Mouse (Mus musculus): ENCODE results near the gene Cmtm8. TPM values are rescaled to one million over a fixed set of nuclear protein-coding genes. Genes with fewer than 3 reads are reported as not detected.

Gene Cmtm8
- polyA plus RNA-seq, 1 experiment from 2014 or later: 17.9 TPM

DNA sequence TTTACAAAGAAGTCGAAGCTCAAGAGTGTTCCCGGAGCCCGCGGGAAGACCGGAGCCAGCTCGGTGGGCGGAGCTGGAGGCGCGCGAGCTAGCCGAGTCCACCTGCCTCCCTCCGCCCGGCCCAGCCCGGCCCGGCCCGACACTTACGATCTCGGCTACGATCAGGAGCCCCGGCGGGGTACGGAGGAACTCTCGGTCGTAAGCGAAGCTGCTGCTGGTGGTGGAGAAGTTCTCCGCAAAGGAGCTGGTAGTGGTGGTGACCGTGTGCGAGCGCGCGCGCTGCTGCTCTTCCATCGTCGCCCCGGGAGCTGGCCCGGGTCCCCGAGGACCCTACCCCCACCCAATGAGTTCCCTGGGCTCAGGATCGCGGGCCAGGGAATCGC, 331 bp downstream of the Cmtm8 start:
- H3K4me1 ChIP-seq: 0 out of 2 replicates have a peak, but pooled peaks cover 9% of the 10 kb centered on the region
- peak overlapping the region; percentile 56 for H3K4me3 ChIP-seq
- H3K27ac ChIP-seq: no peak overlapping the region
- H3K4me2 ChIP-seq: peak overlapping the region; percentile 74
- ATAC-seq: peak; percentile 31
- H3K9me3 ChIP-seq (replicated peaks): no peaks in the 10 kb centered on the region
- peaks cover 2% of the 10 kb centered on the region; the same call in 1 of the 2 replicates for H3K36me3 ChIP-seq
- WGBS (ENCODE audit: insufficient replicate concordance): 1% methylated on average over 37 of the region's 40 CpGs
- peak overlapping the region; percentile 51 for H3K9ac ChIP-seq
- peaks cover 35% of the 10 kb centered on the region for H3K27me3 ChIP-seq (replicated peaks)

DNA sequence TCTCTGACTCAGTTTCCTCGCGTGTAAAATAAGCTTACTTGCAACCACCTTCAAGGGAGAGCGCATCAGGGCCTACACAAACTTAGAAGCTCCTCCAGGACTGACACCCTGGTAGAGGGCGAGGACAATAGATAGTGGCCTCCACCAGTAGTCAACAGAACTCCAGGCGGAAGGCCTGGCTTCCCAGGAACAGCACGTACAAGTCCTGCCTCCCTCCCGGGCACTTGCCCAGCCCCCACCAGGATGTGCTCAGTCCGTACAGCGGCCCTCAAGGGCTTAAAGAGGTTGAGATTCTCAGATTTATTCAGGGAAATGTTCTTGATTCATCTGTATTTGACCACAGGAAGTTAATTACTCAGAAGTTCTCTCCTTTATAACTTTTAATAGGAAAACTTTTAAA, 1.1 kb downstream of the Cmtm8 start:
- Histone ChIP-seq H3K4me1 (0 out of 2 replicates have a peak, but pooled peaks cover 9% of the 10 kb centered on the region), H3K27ac (peak overlapping the region; percentile 59), H3K9ac (no peak overlapping the region; the same call in 1 of the 2 replicates), H3K27me3 (replicated peaks) (peaks cover 35% of the 10 kb centered on the region), H3K9me3 (replicated peaks) (no peaks in the 10 kb centered on the region), H3K36me3 (peaks cover 2% of the 10 kb centered on the region; the same call in 1 of the 2 replicates), H3K4me3 (peak overlapping the region; percentile 56), H3K4me2 (peak overlapping the region; percentile 74)
- 48% methylated on average over 9 of the region's 9 CpGs for WGBS (ENCODE audit: insufficient replicate concordance)
- ATAC-seq: no peak

DNA sequence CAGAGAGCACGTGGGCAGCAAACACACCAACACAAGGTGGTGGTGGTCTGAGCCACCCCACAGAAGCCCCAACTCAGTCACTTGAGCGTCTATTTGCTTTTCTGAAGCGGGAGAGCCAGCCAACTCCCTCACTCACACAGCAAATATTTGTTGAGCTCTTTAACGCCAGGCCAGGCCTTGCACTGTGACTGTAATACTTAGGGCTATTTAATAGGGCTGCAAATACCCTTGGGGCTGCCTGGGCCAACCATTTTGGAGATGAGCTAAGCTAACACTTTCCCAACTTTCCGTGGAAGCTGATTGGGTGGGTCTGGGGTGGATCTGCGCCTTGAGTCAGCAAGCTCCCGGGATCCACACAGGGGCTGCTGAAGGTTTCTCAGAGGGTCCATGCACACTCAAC, 1.7 kb downstream of the Cmtm8 start:
- H3K4me2 ChIP-seq: peak overlapping the region; percentile 74
- 0 out of 2 replicates have a peak, but pooled peaks cover 9% of the 10 kb centered on the region for H3K4me1 ChIP-seq
- no peak for ATAC-seq
- peaks cover 35% of the 10 kb centered on the region for H3K27me3 ChIP-seq (replicated peaks)
- H3K9ac ChIP-seq: no peak overlapping the region; the same call in 1 of the 2 replicates
- H3K9me3 ChIP-seq (replicated peaks): no peaks in the 10 kb centered on the region
- WGBS (ENCODE audit: insufficient replicate concordance): 57% methylated on average over 7 of the region's 7 CpGs
- peak overlapping the region; percentile 59 for H3K27ac ChIP-seq
- peak overlapping the region; percentile 56; the same call in 1 of the 2 replicates for H3K4me3 ChIP-seq
- peaks cover 2% of the 10 kb centered on the region; the same call in 1 of the 2 replicates for H3K36me3 ChIP-seq

DNA sequence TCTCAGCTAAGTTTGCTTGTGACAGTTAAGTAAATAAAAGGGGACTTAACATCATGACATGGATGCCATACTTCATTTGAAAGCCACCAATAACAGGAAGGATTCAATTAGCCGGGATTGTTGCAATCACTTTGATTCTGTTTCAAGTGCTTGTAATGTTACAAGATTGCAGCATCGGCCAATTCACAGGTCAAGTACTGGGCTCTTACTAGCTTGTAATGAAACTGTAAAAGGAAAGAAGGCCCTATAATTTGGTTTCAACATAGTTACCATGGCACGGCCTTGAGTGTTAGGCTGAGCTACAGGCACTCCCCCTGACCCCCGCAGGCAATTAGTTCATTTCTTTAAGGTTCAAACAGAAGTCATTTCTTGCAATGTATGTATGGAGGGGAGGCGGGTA, 5.1 kb downstream of the Cmtm8 start:
- peaks cover 19% of the 10 kb centered on the region for H3K27me3 ChIP-seq (replicated peaks)
- no peaks in the 10 kb centered on the region for H3K4me1 ChIP-seq
- H3K4me3 ChIP-seq: no peak overlapping the region
- ATAC-seq: no peak
- H3K36me3 ChIP-seq: peaks cover 2% of the 10 kb centered on the region; the same call in 1 of the 2 replicates
- WGBS (ENCODE audit: insufficient replicate concordance): 73% methylated on average over 5 of the region's 5 CpGs
- no peak overlapping the region for H3K4me2 ChIP-seq
- no peaks in the 10 kb centered on the region for H3K9me3 ChIP-seq (replicated peaks)
- H3K9ac ChIP-seq: no peak overlapping the region
- H3K27ac ChIP-seq: no peak overlapping the region

DNA sequence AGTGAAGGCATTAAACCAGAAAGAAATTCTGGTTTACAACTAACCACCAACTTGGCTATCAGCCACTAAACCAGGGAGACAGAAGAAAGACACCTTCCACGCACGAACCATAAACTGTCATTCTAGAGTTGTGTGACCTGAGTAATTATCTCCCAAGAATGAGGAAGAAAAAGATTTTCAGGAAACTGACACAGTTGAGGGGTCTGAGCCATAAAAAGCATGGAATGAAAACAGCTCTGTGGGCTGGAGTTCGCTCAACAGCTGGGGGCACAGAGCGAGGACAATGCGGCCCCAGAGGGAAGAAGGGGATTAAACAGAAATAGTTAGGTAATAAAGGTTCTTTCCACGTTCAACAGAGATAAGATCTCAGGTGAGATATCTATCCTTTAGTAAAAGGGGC, 12.4 kb downstream of the Cmtm8 start:
- H3K4me1 ChIP-seq: peaks cover 7% of the 10 kb centered on the region; the same call in 1 of the 2 replicates
- H3K9me3 ChIP-seq (replicated peaks): no peaks in the 10 kb centered on the region
- H3K4me2 ChIP-seq: no peak overlapping the region
- no peak for ATAC-seq
- WGBS (ENCODE audit: insufficient replicate concordance): 51% methylated on average over 6 of the region's 6 CpGs
- H3K27ac ChIP-seq: no peak overlapping the region
- H3K27me3 ChIP-seq (replicated peaks): no peaks in the 10 kb centered on the region
- no peak overlapping the region for H3K4me3 ChIP-seq
- no peak overlapping the region for H3K9ac ChIP-seq
- no peaks in the 10 kb centered on the region for H3K36me3 ChIP-seq

DNA sequence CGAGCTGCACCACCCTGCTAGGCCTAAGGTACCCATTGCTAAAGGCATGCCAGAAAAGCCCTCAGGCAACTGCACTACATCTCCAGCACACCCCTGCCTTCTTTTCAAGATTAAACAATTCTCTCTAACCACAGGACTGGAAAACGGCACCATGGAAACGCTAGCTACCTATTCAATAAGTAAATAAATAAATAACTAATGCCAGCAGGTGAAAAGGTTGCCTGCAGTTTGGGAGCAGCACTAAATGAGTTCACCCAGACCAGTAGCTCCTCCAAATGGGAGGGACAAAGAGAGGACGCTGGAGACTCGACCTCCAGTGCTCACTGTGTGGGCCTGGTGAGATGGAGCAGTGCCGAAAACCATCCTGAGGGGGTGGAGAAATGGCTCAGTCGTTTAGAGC, 13.6 kb downstream of the Cmtm8 start:
- ATAC-seq: no peak
- Histone ChIP-seq H3K27ac (no peak overlapping the region), H3K27me3 (replicated peaks) (no peaks in the 10 kb centered on the region), H3K9me3 (replicated peaks) (no peaks in the 10 kb centered on the region), H3K4me2 (no peak overlapping the region), H3K4me3 (no peak overlapping the region), H3K4me1 (peaks cover 7% of the 10 kb centered on the region; the same call in 1 of the 2 replicates), H3K36me3 (no peaks in the 10 kb centered on the region), H3K9ac (no peak overlapping the region)
- 61% methylated on average over 7 of the region's 7 CpGs for WGBS (ENCODE audit: insufficient replicate concordance)

DNA sequence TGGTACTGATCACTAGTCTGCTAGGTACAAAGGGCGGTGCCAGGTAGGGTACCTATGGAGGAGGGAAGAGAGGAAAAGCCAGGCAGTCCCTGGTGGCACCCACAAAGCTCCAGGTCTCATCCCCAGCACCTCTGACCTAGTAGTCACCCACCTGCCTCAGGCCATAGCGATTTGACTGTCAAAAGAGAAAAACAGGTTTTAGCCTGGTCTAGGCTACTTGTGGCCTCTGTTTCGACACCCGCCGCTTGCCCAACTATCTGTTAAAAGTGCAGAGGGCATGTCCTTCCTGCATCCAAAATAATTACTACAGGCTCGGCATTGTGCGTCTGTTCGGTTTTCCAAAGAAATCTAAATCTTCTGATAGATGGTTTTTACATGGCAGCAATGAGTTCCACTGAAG, 14.3 kb downstream of the Cmtm8 start:
- ATAC-seq: no peak
- H3K4me2 ChIP-seq: no peak overlapping the region
- no peak overlapping the region for H3K27ac ChIP-seq
- H3K4me3 ChIP-seq: no peak overlapping the region
- WGBS (ENCODE audit: insufficient replicate concordance): 72% methylated on average over 8 of the region's 8 CpGs
- no peak overlapping the region for H3K9ac ChIP-seq
- H3K4me1 ChIP-seq: peaks cover 7% of the 10 kb centered on the region; the same call in 1 of the 2 replicates
- no peaks in the 10 kb centered on the region for H3K9me3 ChIP-seq (replicated peaks)
- no peaks in the 10 kb centered on the region for H3K27me3 ChIP-seq (replicated peaks)
- no peaks in the 10 kb centered on the region for H3K36me3 ChIP-seq

DNA sequence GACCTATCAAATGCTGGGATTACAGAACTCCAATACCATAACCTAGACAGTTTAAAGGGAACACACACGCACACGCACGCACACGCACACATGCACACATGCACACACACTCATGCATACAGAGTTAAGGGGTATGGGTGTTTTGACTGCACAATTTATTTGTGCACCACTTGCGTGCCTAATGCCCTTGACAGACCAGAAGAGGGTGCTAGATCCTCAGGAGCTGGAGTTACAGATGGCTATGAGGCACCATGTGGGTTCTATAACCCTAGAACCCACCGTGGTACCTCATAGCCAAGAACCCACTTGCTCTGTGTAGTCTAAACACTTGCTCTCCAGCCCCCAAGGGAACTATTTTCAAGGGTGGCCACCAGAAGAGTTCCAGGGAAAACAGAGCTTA, 15.6 kb downstream of the Cmtm8 start:
- 83% methylated on average over 6 of the region's 6 CpGs for WGBS (ENCODE audit: insufficient replicate concordance)
- H3K4me3 ChIP-seq: no peak overlapping the region
- no peak for ATAC-seq
- H3K27me3 ChIP-seq (replicated peaks): no peaks in the 10 kb centered on the region
- H3K36me3 ChIP-seq: no peaks in the 10 kb centered on the region
- H3K27ac ChIP-seq: no peak overlapping the region
- H3K9ac ChIP-seq: no peak overlapping the region
- H3K9me3 ChIP-seq (replicated peaks): no peaks in the 10 kb centered on the region
- peaks cover 7% of the 10 kb centered on the region; the same call in 1 of the 2 replicates for H3K4me1 ChIP-seq
- H3K4me2 ChIP-seq: no peak overlapping the region

DNA sequence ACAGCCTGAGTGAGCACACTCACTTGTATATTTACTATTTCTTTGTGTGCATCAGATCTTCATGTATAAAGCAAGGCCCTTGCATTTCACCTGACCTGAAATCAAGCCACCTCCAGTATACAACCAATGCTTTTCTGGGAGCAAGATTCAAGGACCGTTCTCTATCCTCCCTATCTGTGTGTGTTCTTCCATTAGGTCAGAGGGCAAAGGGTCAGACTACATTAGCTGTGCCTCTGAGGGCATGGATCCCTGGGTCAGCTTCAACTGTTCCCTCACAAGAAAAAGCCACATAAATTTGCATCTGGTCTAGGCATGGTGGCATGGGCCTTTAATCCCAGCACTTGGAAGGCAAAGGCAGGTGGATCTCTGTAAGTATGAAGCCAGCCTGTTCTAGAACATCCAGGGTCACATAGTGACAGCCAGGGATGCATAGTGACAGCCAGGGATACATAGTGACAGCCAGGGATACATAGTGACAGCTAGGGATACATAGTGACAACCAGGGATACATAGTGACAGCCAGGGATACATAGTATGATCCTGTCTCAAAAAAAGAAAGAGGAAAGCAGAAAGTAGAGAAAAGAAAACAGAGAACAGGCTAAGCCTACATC, 16.6 kb downstream of the Cmtm8 start:
- Histone ChIP-seq H3K9me3 (replicated peaks) (no peaks in the 10 kb centered on the region), H3K4me1 (peaks cover 7% of the 10 kb centered on the region; the same call in 1 of the 2 replicates), H3K27me3 (replicated peaks) (no peaks in the 10 kb centered on the region), H3K9ac (no peak overlapping the region), H3K4me2 (no peak overlapping the region), H3K36me3 (no peaks in the 10 kb centered on the region), H3K27ac (no peak overlapping the region), H3K4me3 (no peak overlapping the region)
- ATAC-seq: no peak
- 70% methylated on average over 1 of the region's 1 CpGs for WGBS (ENCODE audit: insufficient replicate concordance)

DNA sequence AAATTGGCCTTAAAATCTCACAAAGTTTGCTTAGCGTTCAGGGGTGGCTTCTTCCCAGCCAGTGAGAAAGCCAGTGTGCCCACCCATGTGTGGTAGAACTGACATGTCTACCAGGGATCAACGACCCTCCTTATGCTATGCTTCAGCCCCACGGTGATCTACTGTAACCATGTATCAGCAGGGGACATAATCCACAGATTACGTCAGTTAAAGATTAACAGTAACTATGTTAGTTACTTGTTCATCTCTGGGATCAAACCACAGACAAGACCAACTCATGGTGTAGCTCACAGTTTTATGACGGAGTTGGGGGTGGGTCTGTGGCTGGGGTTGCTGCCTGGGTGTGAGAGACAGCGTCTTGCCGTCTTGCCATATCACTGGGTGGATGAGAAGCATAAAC, 19.8 kb downstream of the Cmtm8 start:
- H3K27ac ChIP-seq: no peak overlapping the region
- no peaks in the 10 kb centered on the region for H3K36me3 ChIP-seq
- WGBS (ENCODE audit: insufficient replicate concordance): 72% methylated on average over 7 of the region's 7 CpGs
- no peaks in the 10 kb centered on the region for H3K27me3 ChIP-seq (replicated peaks)
- no peak overlapping the region for H3K4me2 ChIP-seq
- peaks cover 7% of the 10 kb centered on the region; the same call in 1 of the 2 replicates for H3K4me1 ChIP-seq
- no peak; the same call in 1 of the 2 replicates for ATAC-seq
- no peaks in the 10 kb centered on the region for H3K9me3 ChIP-seq (replicated peaks)
- no peak overlapping the region for H3K4me3 ChIP-seq
- no peak overlapping the region for H3K9ac ChIP-seq

DNA sequence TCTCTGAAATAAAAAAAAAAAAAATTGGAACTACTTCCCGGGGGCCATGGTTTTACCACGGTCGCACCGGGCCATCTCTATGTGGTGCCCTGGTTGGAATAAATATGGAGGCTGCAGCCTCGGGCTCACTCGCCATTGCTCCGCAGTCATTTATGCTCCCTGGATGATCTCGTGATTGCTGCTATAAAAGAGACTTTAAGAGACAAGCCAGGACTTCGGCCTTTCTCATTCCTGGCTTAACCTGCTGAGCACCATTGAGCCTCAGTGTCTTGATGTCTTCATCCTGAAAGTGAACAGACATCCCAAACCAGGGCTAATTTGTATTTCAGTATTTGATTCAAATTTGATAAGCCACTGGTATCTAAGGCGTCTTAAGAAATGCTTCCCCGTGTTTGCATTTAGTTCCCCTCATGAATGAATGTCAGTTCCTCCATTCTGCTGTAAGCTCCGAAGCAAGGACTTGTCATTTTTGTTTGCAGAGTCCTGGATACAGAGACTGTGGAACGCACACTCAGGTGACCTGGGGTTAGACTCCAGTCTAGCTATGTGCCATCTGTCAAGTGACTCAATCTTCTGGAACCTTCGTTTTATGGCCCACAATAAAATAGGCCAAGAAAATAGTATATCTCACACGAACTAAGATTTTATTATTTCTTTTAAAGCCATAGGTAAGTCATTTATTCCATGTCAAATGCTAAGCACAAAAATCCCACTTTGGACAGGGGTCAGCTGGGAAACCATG, 22.2 kb downstream of the Cmtm8 start:
- 75% methylated on average over 15 of the region's 15 CpGs for WGBS (ENCODE audit: insufficient replicate concordance)
- H3K4me2 ChIP-seq: no peak overlapping the region
- no peaks in the 10 kb centered on the region for H3K36me3 ChIP-seq
- ATAC-seq: no peak
- H3K4me3 ChIP-seq: no peak overlapping the region
- H3K27me3 ChIP-seq (replicated peaks): no peaks in the 10 kb centered on the region
- H3K4me1 ChIP-seq: no peaks in the 10 kb centered on the region
- no peak overlapping the region for H3K9ac ChIP-seq
- H3K9me3 ChIP-seq (replicated peaks): no peaks in the 10 kb centered on the region
- H3K27ac ChIP-seq: no peak overlapping the region

DNA sequence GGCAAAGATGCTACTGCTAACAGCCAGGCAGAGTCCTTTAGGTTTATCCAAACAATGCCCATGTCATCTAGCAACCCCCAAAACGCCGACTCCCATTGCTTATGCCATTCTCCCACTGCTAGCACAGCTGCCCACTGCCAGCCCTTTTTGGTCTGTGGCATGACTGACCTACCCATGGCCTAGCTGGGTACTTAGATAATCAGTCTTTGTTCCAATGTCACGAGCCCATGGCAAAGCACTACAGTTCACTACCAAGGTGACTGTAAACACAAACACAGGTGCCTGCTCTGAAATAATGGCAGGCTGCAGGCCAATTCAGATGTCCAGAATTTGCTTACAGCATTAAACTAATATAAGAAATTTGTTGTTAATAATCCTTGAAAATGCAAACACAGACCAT, 25.0 kb downstream of the Cmtm8 start:
- no peak overlapping the region for H3K4me2 ChIP-seq
- ATAC-seq: no peak
- no peaks in the 10 kb centered on the region for H3K9me3 ChIP-seq (replicated peaks)
- peaks cover 6% of the 10 kb centered on the region; the same call in 1 of the 2 replicates for H3K4me1 ChIP-seq
- H3K27ac ChIP-seq: no peak overlapping the region
- H3K4me3 ChIP-seq: no peak overlapping the region
- H3K36me3 ChIP-seq: no peaks in the 10 kb centered on the region
- WGBS (ENCODE audit: insufficient replicate concordance): 67% methylated on average over 3 of the region's 3 CpGs
- H3K27me3 ChIP-seq (replicated peaks): no peaks in the 10 kb centered on the region
- no peak overlapping the region for H3K9ac ChIP-seq
